Mouse (Mus musculus) kidney, postnatal 4 days (tissue): Measurements from ENCODE around the gene Esam.

Experiments used
- DNase-seq, 2 experiments: peaks; one replicate each; pipeline ENCODE4 v3.0.0; 2021; ENCODE audit warnings: mixed read lengths in 2 of 2

Esam gene

GRCm38 (mm10) chr9:37530888-37531705 is 3.2 kb downstream of the Esam start:
- DNase-seq, result peak; percentile 87 to 93

DNA sequence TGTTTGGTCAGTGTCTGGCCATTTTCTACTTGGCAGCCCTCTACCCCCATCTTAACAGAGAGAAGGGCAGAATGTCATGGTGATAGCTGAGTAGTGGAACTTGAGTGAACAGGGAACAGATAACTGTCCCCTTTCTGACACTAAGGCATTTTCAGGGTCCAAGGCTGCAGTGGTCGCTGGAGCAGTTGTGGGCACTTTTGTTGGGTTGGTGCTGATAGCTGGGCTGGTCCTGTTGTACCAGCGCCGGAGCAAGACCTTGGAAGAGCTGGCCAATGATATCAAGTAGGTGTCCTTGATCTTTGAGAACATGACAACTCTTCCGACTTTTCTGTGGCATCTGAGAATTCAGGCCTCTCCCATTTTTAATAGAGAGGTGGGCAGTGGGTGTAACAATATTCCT is 9.0 kb downstream of the Esam start:
- DNase-seq, result no peak

- no peak for DNase-seq
Measured at GRCm38 (mm10) chr9:37537658-37538250, 9.9 kb downstream of the Esam start.

DNA sequence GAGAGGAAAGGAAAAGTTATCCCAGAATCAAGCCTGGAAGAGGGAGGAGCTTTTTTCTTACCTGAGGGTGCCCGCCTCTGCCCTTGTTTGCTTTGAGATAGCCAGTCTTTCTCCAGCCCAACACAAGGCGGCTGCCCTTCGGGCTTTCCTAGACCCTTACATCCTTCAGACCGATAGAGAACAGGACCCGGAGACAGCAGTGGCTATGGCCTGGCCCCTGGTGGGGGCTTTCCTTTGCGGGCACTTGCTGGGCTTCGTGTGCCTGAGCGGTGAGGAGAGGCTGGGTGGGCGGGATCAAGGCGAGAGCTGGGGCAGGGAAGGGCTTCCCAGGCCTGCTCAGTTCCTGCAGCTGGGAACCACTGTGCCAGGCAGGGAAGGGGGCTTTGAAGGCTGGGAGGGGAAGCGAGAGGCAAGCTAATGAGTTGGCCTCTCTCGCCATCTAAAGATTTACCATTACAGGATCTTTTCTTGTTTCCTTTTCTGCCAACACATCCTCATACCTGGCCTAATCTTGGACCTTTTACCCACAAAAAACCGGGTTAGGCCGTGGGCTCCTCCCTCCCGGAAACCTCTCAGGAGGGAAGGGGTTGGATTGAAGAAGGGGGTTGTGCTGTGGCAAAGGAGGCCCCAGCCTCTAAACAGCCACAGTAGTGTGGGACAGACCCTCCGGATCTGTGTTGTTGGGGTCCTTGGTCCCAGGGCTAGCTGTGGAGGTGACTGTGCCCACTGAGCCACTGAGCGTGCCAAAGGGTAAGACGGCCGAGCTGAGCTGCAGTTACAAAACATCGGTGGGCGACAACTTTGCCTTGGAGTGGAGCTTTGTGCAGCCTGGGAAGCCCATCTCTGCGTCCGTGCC is 11.5 kb downstream of the Esam start, which contains the start of gene Vsig2:
Gene Vsig2, plus strand, starts transcription at position 86 of the 856 bp plus-strand sequence.
- DNase-seq, result no peak

DNA sequence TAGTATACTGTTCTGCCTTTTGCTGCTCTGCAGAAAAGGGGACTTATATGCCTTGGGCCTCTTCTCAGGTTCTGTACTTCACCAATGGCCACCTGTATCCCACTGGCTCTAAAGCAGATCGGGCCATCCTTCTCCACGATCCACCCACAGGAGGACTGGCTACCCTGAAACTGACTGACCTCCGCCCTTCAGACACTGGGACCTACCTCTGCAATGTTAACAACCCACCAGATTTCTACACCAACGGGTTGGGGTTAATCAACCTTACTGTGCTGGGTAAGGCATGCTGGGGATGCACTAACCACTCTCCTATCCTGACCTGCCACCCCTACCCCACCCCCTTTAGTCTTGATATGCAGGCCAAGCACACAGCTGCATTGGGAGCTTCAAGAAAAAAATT is 12.3 kb downstream of the Esam start:
- DNase-seq, result no peak

DNA sequence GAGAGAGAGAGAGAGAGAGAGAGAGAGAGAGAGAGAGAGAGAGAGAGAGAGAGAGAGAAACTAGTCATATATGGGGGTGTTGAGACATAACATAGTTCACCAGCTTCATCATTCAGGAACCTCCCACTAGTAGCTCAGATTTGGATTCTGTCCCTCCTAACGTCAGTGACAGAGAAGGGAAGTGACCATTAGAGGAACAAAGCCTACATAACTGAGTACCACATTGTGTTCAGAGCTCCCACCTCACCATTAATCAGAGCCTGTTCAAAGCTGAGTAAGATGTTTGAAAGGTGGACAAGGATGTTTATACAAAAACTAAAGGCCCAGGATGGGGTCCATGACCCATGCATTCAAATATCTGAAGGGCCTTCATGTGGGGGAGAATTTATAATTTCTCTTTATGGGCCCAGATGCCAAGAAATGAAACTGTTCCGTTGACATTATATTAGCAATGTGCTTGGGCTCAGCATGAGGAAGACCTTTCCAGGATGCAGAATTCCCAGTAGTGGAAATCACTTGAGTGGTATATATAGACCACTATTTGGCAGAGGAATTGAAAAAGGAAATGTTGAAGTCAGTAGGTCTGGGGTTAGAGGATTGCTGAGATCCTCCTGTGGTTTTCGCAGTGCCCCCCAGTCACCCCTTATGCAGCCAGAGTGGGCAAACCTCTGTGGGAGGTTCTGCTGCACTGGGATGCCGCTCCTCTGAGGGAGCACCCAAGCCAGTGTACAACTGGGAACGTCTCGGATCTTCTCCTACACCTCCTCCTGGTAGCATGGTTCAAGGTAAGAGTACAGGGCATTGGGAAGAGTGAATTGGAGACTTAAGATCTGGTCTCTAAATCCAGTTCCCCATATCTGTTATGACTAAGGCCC is 13.1 kb downstream of the Esam start:
- no peak for DNase-seq

DNA sequence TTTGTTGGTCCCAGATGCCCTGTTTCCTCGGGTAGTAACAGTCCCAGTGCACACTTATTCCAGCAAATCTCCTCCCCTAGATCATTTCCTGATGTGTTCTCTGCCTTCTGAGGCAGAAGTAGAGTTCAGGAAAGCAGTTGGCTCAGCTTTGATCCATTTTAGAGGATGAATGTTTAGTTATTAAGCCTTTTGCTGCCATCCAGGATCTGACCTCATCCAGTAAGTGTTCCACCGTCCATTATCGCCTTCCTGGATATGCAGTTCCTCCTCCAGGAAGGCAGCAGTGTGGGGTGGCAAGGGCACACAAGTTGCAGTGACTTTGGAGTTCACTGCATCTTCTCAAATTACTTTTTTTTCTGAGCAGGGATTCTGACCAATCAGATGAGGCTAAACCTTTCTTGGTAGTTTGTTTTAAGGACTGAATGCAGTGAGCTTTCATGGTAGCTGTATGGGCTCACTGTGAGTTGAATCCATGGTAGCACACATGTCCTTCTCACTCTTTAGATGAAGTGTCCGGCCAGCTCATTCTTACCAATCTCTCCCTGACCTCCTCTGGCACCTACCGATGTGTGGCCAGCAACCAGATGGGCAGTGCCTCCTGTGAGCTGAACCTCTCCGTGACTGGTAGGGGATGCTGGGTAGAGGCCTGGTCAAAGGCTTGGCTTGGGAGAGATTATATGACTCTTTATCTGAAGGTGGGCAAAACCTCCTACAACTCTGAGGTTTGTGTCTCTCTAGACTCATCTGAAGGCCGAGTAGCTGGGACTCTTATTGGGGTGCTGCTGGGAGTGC is 14.2 kb downstream of the Esam start:
- DNase-seq, result no peak

GRCm38 (mm10) chr9:37543869-37544440 is 16.1 kb downstream of the Esam start:
- DNase-seq, result no peak

- DNase-seq, result peak; percentile 81 to 87
Measured at GRCm38 (mm10) chr9:37544447-37545165, 16.7 kb downstream of the Esam start.

GRCm38 (mm10) chr9:37545166-37545610 is 17.3 kb downstream of the Esam start:
- DNase-seq, result peak in 1 of 2 experiments; percentile 36

GRCm38 (mm10) chr9:37545847-37546452 is 18.1 kb downstream of the Esam start:
- no peak for DNase-seq

DNA sequence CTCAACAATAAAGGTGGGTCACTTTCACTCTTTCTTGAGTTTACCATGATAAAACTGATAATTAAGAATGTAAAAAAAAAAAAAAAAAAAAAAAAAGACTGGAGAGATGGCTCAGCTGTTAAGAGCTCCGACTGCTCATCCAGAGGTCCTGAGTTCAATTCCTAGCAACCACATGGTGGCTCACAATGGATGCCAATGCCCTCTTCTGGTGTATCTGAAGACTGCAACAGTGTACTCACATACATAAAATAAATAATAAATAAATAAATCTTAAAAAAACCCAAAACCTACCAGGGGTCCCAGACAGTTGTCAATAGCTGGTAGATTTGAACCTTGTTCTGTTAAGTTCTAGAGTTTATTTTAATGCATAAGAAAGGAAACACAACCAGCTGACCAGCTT is 19.0 kb downstream of the Esam start:
- DNase-seq, result no peak

DNA sequence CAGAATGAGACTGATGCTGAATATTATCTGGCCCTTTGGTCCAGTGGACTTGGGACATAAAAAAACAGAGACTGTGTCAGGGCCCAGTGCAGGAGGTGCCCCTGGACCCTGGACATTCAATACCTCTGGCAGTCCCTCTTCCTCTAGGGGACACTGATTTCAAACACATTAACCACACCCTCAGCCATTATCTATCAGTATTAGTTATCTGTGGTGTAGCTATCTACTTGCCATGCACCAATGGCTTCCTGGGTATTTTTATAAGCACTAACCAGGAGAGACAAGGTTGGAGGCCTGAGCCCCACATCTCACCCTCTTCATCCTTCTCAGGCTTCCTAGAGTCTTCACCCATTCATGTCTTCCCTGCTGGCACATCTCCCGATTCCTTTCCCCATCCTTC is 22.6 kb downstream of the Esam start:
- DNase-seq, result no peak

GRCm38 (mm10) chr9:37551751-37552531 is 24.1 kb downstream of the Esam start:
- no peak for DNase-seq

DNA sequence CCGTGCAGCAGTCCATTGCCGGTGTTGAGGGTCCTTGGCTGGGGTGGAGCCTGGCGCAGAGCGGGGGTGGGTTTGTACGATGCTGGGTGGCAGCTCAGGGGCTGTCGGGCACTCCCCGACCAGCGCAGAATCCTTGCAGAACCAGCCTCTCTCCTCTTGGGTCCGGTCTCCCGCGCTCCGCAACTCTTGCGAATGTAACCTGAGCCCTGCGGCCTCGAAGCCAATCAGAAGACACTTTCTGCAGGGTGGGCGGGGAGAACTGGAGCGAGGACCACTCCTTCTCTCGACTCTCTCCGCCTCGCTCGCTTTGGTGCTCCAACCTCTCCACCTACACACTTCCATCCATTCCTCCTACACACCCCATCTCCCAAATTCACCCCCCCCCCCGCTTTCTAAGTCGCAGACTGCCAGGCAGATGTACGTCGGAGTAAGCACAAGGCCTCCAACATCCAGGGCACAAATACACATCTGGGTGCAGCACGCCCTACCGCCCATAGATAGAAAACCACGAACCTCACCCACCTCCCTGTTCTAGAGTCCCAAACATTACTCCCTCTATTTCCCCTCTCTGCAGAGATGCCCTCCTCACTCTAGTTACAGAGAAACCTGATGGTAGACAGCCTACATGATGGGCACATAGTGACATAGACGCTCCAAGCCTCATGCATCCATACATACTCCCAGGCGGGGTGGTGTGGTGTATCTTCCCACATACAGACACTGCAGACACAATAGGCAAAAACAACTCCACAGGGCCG is 24.8 kb downstream of the Esam start, which contains the start of gene Nrgn:
Gene Nrgn, minus strand, starts transcription at position 369 of the 758 bp plus-strand sequence.
- peak; percentile 88 to 92 for DNase-seq

DNA sequence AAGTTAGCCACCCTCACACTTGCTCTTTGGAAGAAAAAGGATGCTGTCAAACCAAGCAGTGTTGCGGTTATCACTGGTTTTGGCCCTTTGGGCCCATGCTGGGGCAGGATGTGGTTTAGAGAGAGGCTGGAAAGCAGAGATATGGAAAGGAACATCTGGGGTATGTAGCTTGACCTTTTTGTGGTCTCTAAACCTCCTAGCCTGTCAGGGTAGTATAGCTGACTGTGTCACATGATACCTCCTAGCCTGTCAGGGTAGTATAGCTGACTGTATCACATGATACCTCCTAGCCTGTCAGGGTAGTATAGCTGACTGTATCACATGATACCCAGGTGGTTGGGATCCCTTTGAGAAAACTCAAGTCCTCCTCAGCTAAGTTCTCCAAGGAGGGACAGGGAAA is 26.4 kb downstream of the Esam start:
- DNase-seq, result no peak

- no peak for DNase-seq
Measured at GRCm38 (mm10) chr9:37554838-37555748, 27.2 kb downstream of the Esam start, which contains the start of gene Siae. Siae (plus strand) TSS chr9:37555698.
